Mouse (Mus musculus) kidney, postnatal 25 days (tissue): ENCODE measurements around the gene Cdh1.
"Not testable (repeated sequence)": the region's sequence is repeated elsewhere in the genome, so short reads cannot be mapped to it uniquely, and the experiment has no call there.

Experiments used
- DNase-seq, 2 experiments: peaks; one replicate each; pipeline ENCODE4 v3.0.0; 2021; ENCODE audit warnings: mixed read lengths in 2 of 2

Gene Cdh1

GRCm38 (mm10) chr8:106595623-106596022 lies 7.5 kb upstream of the Cdh1 start:
- not testable (repeated sequence) for DNase-seq

DNA sequence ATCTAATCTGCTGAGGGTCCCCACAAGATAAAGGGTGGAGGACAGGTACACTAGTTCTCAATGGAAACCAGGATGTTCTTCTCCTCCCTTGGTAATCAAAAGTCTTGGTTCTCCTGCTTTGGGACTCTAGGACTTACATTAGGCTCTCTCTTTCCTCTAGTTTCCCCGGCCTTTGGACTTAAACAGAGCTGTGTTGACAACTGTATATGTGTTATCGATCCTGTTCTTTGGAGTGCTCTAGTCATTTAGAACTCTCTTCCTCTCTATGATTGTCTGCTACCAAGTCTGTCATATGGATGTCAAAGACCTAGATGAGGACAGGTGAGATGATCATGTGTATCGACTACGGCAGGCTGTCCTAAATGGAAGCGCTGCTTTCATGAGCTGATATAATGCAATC lies 6.1 kb upstream of the Cdh1 start:
- no peak for DNase-seq

DNA sequence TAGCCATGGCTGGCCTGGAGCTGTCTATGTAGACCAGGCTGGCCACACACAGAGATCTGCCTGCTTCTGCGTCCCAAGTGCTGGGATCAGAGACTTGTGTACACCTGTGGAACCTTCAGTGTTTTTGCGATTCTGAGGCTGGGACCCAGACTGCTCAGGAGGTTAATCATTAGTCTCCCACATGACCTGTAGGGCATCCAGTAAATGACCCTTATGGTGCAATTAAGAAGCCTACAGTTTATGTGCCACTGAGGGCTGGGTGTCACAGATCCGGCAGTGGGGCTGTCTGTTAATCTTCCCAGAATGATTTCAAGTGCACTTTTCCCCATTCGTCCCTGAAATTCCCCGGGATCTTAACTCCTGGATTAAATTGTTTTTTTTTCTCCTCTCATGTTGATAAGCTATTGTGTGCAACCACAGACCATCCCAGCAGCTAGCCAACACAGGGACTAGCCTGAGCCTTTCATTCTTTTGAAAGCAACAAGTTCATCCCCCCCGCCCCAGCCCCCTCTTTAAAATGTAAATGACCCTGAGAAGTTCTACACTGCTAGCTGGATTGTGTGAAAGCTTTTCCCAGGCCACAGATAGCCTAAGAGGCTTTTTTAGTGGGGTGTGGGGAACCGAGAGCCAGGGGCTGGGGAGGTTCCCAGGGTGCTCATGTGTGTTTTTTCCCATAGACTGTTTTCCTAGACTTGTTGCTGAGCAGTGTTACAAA lies 3.7 kb upstream of the Cdh1 start:
- DNase-seq, result no peak

GRCm38 (mm10) chr8:106603933-106604332 lies 782 bp downstream of the Cdh1 start:
- peak in 1 of 2 experiments; percentile 60 for DNase-seq

GRCm38 (mm10) chr8:106605657-106606056 lies 2.5 kb downstream of the Cdh1 start:
- no peak for DNase-seq

- no peak for DNase-seq
Observed at GRCm38 (mm10) chr8:106606121-106606520, 3.0 kb downstream of the Cdh1 start.

DNA sequence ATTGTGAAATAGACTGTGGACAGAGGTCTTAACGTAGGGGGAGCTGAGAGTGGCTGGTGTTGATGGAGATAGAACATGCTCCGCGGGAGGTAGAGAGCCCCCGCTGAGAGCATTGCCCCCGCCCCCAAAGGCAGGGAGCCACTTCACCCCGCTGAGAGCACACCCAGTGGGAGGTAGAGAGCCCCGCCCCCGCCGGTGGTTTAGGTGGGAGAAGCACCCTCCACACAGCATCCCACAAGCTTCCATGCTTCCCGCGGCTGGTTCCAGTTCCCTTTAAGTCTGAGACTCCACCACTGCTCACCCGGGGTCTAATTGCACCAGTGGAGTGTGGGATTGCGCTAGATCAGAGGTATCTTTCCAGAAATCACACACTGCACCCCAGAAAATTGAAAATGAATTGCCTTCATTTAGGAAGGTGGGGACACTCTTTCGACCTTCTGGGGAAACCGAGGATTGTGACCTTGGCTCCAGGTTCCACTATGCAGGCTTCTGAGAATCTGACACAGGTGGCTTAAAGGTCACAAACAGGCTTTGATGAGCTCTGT lies 3.5 kb downstream of the Cdh1 start:
- no peak for DNase-seq

GRCm38 (mm10) chr8:106607783-106608182 lies 4.6 kb downstream of the Cdh1 start:
- DNase-seq, result not testable (repeated sequence)

DNA sequence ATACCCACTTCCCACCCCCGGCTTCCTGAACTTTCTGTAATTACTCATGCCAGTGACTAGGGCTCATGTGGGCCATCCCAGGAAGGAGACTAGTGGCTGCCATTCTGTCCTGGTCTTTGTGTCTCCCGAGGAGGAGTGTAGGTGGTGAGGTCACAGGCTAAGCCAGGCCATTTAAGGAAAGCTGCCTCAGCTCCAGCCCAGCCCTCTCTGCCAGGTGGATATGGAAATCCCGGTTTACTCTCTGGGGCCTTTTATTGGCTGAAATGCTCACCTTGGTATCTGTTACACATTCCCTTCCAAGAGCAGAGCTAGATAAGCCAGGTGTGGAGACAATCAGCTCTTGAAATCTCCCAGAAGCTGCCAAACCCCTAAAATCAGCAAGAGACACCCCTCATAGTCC lies 5.3 kb downstream of the Cdh1 start:
- DNase-seq, result no peak

- DNase-seq, result no peak
Observed at GRCm38 (mm10) chr8:106609076-106609903, 6.1 kb downstream of the Cdh1 start.

DNA sequence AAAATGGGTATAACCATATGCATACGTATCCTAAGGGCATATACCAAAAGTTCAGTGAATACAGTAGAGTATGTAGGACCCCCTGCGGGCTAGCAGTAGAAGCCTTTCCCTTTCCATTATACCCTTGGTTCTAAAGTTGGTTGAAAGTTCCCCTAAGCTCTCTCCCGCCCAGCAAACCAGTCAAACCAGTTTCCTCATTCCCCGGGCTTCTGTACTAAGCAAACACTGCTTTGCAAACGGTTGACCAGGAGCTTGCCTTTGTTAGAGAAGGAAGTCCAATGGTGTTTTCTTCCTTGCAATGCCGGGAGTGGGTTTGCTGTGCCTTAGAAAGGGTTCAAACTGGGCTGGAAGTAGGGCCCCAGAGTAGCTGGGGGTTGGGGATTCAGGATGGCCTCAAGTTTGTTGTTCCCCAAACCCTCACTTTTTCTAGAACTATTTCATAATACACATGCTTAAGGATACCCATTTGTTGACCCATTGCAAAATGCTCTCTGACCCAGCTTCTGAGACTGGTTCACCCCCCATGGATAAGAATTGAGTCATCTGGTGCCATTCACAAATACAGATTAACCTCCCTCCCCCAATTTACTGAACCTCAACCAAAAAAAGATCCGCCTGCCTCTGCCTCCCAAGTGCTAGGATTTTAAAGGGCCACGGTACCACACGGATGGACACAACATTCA lies 7.9 kb downstream of the Cdh1 start:
- peak; percentile 53 to 66 for DNase-seq

GRCm38 (mm10) chr8:106612047-106612446 lies 8.9 kb downstream of the Cdh1 start:
- no peak for DNase-seq

- DNase-seq, result peak; percentile 53 to 85
Observed at GRCm38 (mm10) chr8:106614704-106615103, 11.6 kb downstream of the Cdh1 start.

GRCm38 (mm10) chr8:106615661-106616299 lies 12.6 kb downstream of the Cdh1 start:
- DNase-seq, result peak; percentile 66 to 83

- no peak for DNase-seq
Observed at GRCm38 (mm10) chr8:106616679-106617078, 13.5 kb downstream of the Cdh1 start.

DNA sequence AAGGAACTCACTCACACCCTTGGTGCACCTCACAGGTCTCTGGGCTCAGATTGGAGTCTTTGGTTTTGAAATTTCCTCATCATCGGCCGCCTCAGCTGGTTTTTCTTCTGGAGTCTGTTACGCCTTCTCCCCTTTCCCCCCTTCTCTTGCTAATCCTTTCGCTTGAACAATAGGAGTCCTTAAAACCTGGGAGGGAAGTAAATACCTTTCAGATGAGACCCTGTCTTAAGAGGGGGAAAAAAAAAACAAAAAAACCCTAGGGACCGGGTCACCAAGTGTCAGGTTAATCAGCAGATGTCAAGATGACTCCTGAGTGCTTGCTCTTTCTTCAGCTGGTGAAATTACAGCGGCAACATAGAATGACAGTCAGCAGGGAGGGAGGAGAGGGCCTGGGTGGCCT lies 14.0 kb downstream of the Cdh1 start:
- no peak for DNase-seq

GRCm38 (mm10) chr8:106617865-106618264 lies 14.7 kb downstream of the Cdh1 start:
- DNase-seq, result no peak

DNA sequence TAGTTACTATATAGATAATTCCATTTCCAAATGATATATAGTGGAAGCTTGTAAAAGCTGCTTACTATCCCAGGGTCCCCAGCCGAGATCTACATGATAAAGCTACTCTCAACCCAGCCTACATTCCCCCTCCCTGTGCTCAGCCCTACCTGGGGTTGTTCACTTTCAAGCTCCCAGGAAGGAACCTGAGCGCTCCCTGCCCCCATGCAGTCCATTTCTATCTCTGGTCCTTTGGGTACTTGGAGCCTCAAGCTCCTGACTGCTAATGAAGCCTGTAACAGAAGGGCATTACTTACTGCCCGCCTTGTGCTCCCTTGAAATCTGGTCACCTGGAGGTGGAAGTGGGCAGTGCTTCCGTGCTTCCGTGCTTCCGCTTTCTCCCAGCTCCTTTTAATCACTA lies 15.2 kb downstream of the Cdh1 start:
- DNase-seq, result no peak

DNA sequence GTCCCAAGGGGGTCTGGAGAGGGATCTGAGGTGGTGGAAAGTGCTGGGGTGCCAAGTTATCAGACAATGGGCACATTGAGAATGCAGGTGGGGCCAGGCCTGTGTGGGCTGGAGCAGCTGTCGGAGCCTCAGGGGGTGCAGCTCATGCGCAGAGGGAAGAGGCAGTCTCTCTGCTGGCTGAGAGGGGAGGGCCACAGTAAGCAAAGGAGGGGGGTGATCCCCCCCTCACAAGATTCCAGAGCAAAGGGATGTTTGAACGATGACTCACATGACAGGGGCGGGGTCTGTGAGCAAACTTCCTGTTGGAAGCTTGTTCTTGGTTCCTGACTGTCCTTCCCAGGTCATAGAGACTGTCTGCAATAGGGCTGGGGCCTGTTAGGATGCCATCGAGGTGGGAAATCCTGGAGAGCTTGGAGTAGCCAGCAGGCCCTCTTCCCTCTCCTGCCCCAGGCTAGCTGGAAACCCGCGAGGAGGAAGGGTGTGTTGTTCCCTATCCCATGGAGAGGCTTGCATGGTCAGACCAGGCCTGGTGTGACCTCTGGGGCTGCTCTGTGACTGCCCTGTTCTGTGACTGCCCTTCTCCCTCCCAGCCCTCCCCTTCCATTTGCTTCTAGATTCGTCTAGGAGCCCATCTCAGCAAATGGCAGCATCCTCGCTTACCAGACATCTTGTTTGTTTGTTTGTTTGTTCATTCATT lies 16.5 kb downstream of the Cdh1 start:
- peak; percentile 81 to 92 for DNase-seq

GRCm38 (mm10) chr8:106620488-106620887 lies 17.3 kb downstream of the Cdh1 start:
- DNase-seq, result peak; percentile 38 to 83

- peak; percentile 63 to 82 for DNase-seq
Observed at GRCm38 (mm10) chr8:106623016-106623415, 19.9 kb downstream of the Cdh1 start.

DNA sequence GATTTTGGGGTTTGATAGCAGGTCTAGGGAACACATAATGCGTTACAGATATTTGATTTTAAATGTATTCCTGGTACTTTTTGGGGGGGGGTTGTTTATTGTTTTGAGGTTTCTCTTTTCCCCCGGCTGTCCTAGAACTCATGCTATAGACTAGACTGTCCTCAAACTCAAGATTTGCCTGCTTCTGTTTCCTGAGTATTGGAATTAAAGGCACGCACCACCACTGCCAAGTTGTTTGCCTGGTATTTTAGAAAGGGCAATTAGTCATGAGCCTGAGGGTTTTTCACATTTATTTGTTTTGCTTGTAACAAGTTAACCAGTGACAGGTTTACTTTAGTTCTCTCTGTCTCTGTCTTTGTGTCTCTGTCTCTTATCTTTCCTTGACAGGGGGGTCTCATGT lies 20.3 kb downstream of the Cdh1 start:
- DNase-seq, result peak in 1 of 2 experiments; percentile 38
